14 mouse cellular contexts compared by ENCODE assay signal in genomic region chr17:48887472-48888385, GRCm38 (mm10). TPM values are rescaled to one million over a fixed set of nuclear protein-coding genes. Genes with fewer than 3 reads are reported as not detected.
DNase-seq lines count a peak whose midpoint lies in the region; ATAC-seq and TF ChIP-seq lines count a peak whose summit lies in the region.
"Had no signal": no experiment of that assay in that cellular context is flagged by ENCODE, and none has a peak within 500 bp of the region (broad histone marks: within the 10 kb centered on the region; RNA-seq: fewer than 3 reads in every experiment).

No protein-coding gene starts in this region.

- no peak overlapping the region for H3K27ac ChIP-seq in forebrain, embryonic 14.5 days (ENCODE audit: low read depth, low read length)
- H3K27ac ChIP-seq: forebrain, embryonic 15.5 days had no signal

- peak; percentile 49 for DNase-seq in brain, embryonic 14.5 days (ENCODE audit: low read depth)
- peak; percentile 32 to 44 for DNase-seq in frontal cortex, postnatal 10 days (ENCODE audit: low spot score in 2 of 2)
- peak; percentile 50 to 61 for DNase-seq in layer of hippocampus, postnatal 14 days (ENCODE audit: low spot score in 2 of 2)
- peak; percentile 75 to 76 for DNase-seq in left cerebral cortex, postnatal 36 days (ENCODE audit: low spot score in 2 of 2)
- DNase-seq in lung, postnatal 14 days, result no peak
- DNase-seq in c-Kit-positive CD71-positive TER-119-positive erythroid progenitor cells, embryonic 14.5 days (ENCODE audit: low spot score), result no peak
- no peak for DNase-seq in embryo, embryonic 10 days (ENCODE audit: low spot score)
- no peak for DNase-seq in forebrain, embryonic 14.5 days (ENCODE audit: low spot score)
- DNase-seq: adrenal gland, adult 8-10 months; cerebellum, postnatal 36 days; heart, postnatal 14 days; kidney, adult 18-20 months had no signal

- H3K9ac ChIP-seq in forebrain, embryonic 14.5 days (ENCODE audit: low read length), result no peak overlapping the region
- H3K9ac ChIP-seq: forebrain, embryonic 15.5 days had no signal

- no peak for TF ChIP-seq POLR2A in brain, embryonic 14.5 days (IDR thresholded peaks at IDR 0.05; ENCODE audit: borderline replicate concordance, extremely low read depth, insufficient read depth, insufficient read length, poor library complexity, severe bottlenecking)

- no peaks in the 10 kb centered on the region for H3K4me1 ChIP-seq in forebrain, embryonic 14.5 days (ENCODE audit: control insufficient read depth, insufficient read depth, low read length)

- H3K4me2 ChIP-seq in forebrain, embryonic 14.5 days (ENCODE audit: low read length), result no peak overlapping the region
- H3K4me2 ChIP-seq: forebrain, embryonic 15.5 days had no signal

- no peaks in the 10 kb centered on the region for H3K36me3 ChIP-seq in forebrain, embryonic 14.5 days (ENCODE audit: control insufficient read depth, insufficient read depth, low read length)
- H3K36me3 ChIP-seq: forebrain, embryonic 15.5 days had no signal

- H3K9me3 ChIP-seq in forebrain, embryonic 14.5 days (replicated peaks; ENCODE audit: control insufficient read depth, low read length), result no peaks in the 10 kb centered on the region
- H3K9me3 ChIP-seq: forebrain, embryonic 15.5 days had no signal

- TF ChIP-seq CTCF in brain, embryonic 14.5 days (IDR thresholded peaks at IDR 0.05; ENCODE audit: borderline replicate concordance, extremely low read depth, insufficient read depth, insufficient read length), result no peak

- no peak overlapping the region for H3K4me3 ChIP-seq in forebrain, embryonic 14.5 days (ENCODE audit: low read depth, low read length)
- H3K4me3 ChIP-seq: forebrain, embryonic 15.5 days had no signal

- intact Hi-C loops in left cerebral cortex, postnatal 36 days (cut with DNase I), result no loop called here

- WGBS in forebrain, embryonic 14.5 days, result 45% methylated on average over 8 of the region's 8 CpGs

- ATAC-seq in forebrain, embryonic 14.5 days, result no peak
- ATAC-seq: forebrain, embryonic 15.5 days had no signal

- H3K27me3 ChIP-seq in forebrain, embryonic 14.5 days (replicated peaks; ENCODE audit: control insufficient read depth, insufficient read depth, low read length), result no peaks in the 10 kb centered on the region
- H3K27me3 ChIP-seq: forebrain, embryonic 15.5 days had no signal

RNA-seq across cellular contexts. Expression of gene Lrfn2, which starts 44.5 kb away (rescaled TPM):
- polyA plus RNA-seq in brain, embryonic 14.5 days (2012; rRNA removed), result 6.2 and 9.0 TPM in 2 replicates
- total RNA-seq in layer of hippocampus, postnatal 14 days (2021), result 10 to 100 TPM; 41.1 to 41.4 TPM
- total RNA-seq in left cerebral cortex, postnatal 36 days (2021), result 10 to 100 TPM; 32.1 to 44.5 TPM
- polyA plus RNA-seq in forebrain, embryonic 14.5 days (2014; fragmentation: Nextera tagmentation; extraction: Ambion mirVana), result 3.5 and 5.2 TPM in 2 replicates
- polyA plus RNA-seq: liver, embryonic 16.5 days had no signal

Comparison
In these comparisons a context has a peak if more than half of its experiments do, and no peak if none do; other contexts are left out.
1. DNase-seq: peak in brain, embryonic 14.5 days (single experiment), frontal cortex, postnatal 10 days (2 of 2), layer of hippocampus, postnatal 14 days (2 of 2) and left cerebral cortex, postnatal 36 days (2 of 2); none in lung, postnatal 14 days (single experiment), c-Kit-positive CD71-positive TER-119-positive erythroid progenitor cells, embryonic 14.5 days (single experiment), embryo, embryonic 10 days (single experiment) and forebrain, embryonic 14.5 days (single experiment).